Mouse (Mus musculus): ENCODE data around the gene Rcbtb2. TPM values are rescaled to one million over a fixed set of nuclear protein-coding genes. Genes with fewer than 3 reads are reported as not detected.

Rcbtb2 gene
- total and polyA plus RNA-seq, 3 experiments: 34.1 to 49.0 (median 36.9) TPM

GRCm38 (mm10) chr14:73237848-73238321 lies 115.0 kb downstream of the Rcbtb2 start, which contains the start of gene Lpar6 (continued):
- TF ChIP-seq GABPA (IDR thresholded peaks at IDR 0.05; ENCODE audit: insufficient replicate concordance, low read depth, low read length) (no peak), CTCF (conservative IDR thresholded peaks at IDR 0.05 in 1 of 2, IDR thresholded peaks at IDR 0.05 in 1 of 2; ENCODE audit: low read depth in 2 of 2, low read length in 2 of 2) (no peak), RAD21 (IDR thresholded peaks at IDR 0.05; ENCODE audit: low read depth, low read length) (no peak), USF2 (conservative IDR thresholded peaks at IDR 0.05; ENCODE audit: low read depth, low read length) (no peak), BHLHE40 (IDR thresholded peaks at IDR 0.05; ENCODE audit: low read depth, low read length) (no peak), MAZ (IDR thresholded peaks at IDR 0.05; ENCODE audit: low read depth, low read length) (no peak), JUND (conservative IDR thresholded peaks at IDR 0.05; ENCODE audit: low read depth, low read length) (0 out of 2 replicates have a peak, but pooled peaks have one; percentile 14), UBTF (IDR thresholded peaks at IDR 0.05; ENCODE audit: low read depth, low read length) (no peak), MXI1 (IDR thresholded peaks at IDR 0.05; ENCODE audit: low read depth, low read length) (peak; percentile 69), POLR2A (IDR thresholded peaks at IDR 0.05; ENCODE audit: low read depth, low read length) (peak; percentile 78), SIN3A (IDR thresholded peaks at IDR 0.05; ENCODE audit: low read length) (peak; percentile 34; the same call in 1 of the 2 replicates), EP300 (IDR thresholded peaks at IDR 0.05; ENCODE audit: low read length) (no peak), TCF12 (IDR thresholded peaks at IDR 0.05; ENCODE audit: low read depth, low read length) (peak; percentile 51; the same call in 1 of the 2 replicates), IRF4 (IDR thresholded peaks at IDR 0.05; ENCODE audit: low read depth, low read length) (no peak), PAX5 (IDR thresholded peaks at IDR 0.05; ENCODE audit: low read length) (no peak), MEF2A (IDR thresholded peaks at IDR 0.05; ENCODE audit: borderline replicate concordance, low read depth, low read length) (0 out of 2 replicates have a peak, but pooled peaks have one; percentile 51), JUN (IDR thresholded peaks at IDR 0.05; ENCODE audit: insufficient read depth, low read depth, low read length) (no peak), ETS1 (conservative IDR thresholded peaks at IDR 0.05; ENCODE audit: low read depth, low read length) (0 out of 2 replicates have a peak, but pooled peaks have one; percentile 56), MAFK (IDR thresholded peaks at IDR 0.05; ENCODE audit: insufficient replicate concordance, low read length) (no peak), TBP (conservative IDR thresholded peaks at IDR 0.05; ENCODE audit: low read depth, low read length) (peak; percentile 85), MYC (IDR thresholded peaks at IDR 0.05; ENCODE audit: low read depth, low read length) (no peak)

DNA sequence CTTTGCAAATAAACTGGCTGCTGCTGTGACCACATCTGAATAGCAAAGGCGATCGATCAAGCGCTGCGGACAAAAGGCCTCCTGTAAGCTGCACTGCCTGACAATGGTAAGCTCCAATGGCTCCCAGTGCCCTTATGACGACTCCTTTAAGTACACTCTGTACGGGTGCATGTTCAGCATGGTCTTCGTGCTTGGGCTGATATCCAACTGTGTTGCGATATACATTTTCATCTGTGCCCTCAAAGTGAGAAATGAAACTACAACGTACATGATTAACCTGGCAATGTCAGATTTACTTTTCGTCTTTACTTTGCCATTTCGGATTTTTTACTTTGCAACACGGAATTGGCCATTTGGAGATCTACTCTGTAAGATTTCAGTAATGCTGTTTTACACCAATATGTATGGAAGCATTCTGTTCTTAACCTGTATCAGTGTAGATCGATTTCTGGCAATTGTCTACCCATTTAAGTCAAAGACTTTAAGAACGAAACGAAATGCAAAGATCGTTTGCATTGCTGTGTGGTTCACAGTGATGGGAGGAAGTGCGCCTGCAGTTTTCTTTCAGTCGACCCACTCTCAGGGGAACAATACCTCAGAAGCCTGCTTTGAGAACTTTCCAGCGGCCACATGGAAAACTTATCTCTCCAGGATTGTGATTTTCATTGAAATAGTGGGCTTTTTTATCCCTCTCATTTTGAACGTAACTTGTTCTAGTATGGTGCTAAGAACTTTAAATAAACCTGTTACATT lies 115.8 kb downstream of the Rcbtb2 start:
- in situ Hi-C loops (cut with MboI; ENCODE audit: low pct_ligation_motif_present, low pct_unique_long_range_greater_than_20kb, low sequenced_read_pairs) (loop anchor here (10.0 kb wide), 2 partner anchors 64 to 104 kb away; no protein-coding TSS in a partner anchor), dilution Hi-C loops (cut with MboI; ENCODE audit: extremely low pct_ligation_motif_present, extremely low pct_unique_long_range_greater_than_20kb, low sequenced_read_pairs) (no loop called here)
- H3K4me1 ChIP-seq (ENCODE audit: control insufficient read depth in 1 of 2, insufficient read depth in 2 of 2): peaks cover 0 to 21% of the 10 kb centered on the region in 2 experiments; a peak in 2 of 4 replicates
- H3K9ac ChIP-seq (ENCODE audit: insufficient read depth, low read depth): peak overlapping the region; percentile 55
- H3K27me3 ChIP-seq (replicated peaks): no peaks in the 10 kb centered on the region
- H3K36me3 ChIP-seq (replicated peaks in 1 of 2; ENCODE audit: control insufficient read depth in 1 of 2, insufficient read depth in 1 of 2, low read length in 1 of 2): peaks cover 0 to 8% of the 10 kb centered on the region in 2 experiments
- H3K4me3 ChIP-seq (replicated peaks in 1 of 3; ENCODE audit: low read depth in 2 of 3, low read length in 2 of 3, poor library complexity in 1 of 3): peak overlapping the region; percentile 59 to 93 (median 66)
- peak overlapping the region; percentile 26 for H3K27ac ChIP-seq (ENCODE audit: insufficient read depth, low read depth)
- peaks cover 3% of the 10 kb centered on the region for H3K79me2 ChIP-seq (replicated peaks; ENCODE audit: control insufficient read depth, extremely low read depth, insufficient read depth, poor library complexity, severe bottlenecking)
- H3K9me3 ChIP-seq (replicated peaks; ENCODE audit: low read length): peaks cover 2% of the 10 kb centered on the region
- DNase-seq (ENCODE audit: extremely low read depth): peak; percentile 55
- H3K4me2 ChIP-seq (ENCODE audit: insufficient read depth, low read depth, poor library complexity, severe bottlenecking): peak overlapping the region; percentile 41; the same call in 1 of the 2 replicates
- TF ChIP-seq ZMIZ1 (IDR thresholded peaks at IDR 0.05; ENCODE audit: low read depth, low read length) (peak; percentile 23; the same call in 1 of the 2 replicates), USF1 (IDR thresholded peaks at IDR 0.05; ENCODE audit: low read depth, low read length) (no peak), JUN (IDR thresholded peaks at IDR 0.05; ENCODE audit: insufficient read depth, low read depth, low read length) (no peak), NRF1 (IDR thresholded peaks at IDR 0.05; ENCODE audit: low read depth, low read length) (no peak), MAZ (IDR thresholded peaks at IDR 0.05; ENCODE audit: low read depth, low read length) (0 out of 2 replicates have a peak, but pooled peaks have one; percentile 28), MEF2A (IDR thresholded peaks at IDR 0.05; ENCODE audit: borderline replicate concordance, low read depth, low read length) (peak; percentile 43; the same call in 1 of the 2 replicates), RAD21 (IDR thresholded peaks at IDR 0.05; ENCODE audit: low read depth, low read length) (no peak), SMC3 (IDR thresholded peaks at IDR 0.05; ENCODE audit: low read depth, low read length) (no peak), MYC (IDR thresholded peaks at IDR 0.05; ENCODE audit: low read depth, low read length) (peak; percentile 60; the same call in 1 of the 2 replicates), CHD1 (IDR thresholded peaks at IDR 0.05; ENCODE audit: low read depth, low read length) (peak; percentile 85), KAT2A (IDR thresholded peaks at IDR 0.05; ENCODE audit: insufficient replicate concordance, low read length) (0 out of 2 replicates have a peak, but pooled peaks have one; percentile 33), BHLHE40 (IDR thresholded peaks at IDR 0.05; ENCODE audit: low read depth, low read length) (0 out of 2 replicates have a peak, but pooled peaks have one; percentile 24), UBTF (IDR thresholded peaks at IDR 0.05; ENCODE audit: low read depth, low read length) (peak; percentile 89), HCFC1 (IDR thresholded peaks at IDR 0.05; ENCODE audit: low read depth, low read length) (0 out of 2 replicates have a peak, but pooled peaks have one; percentile 35), RCOR1 (conservative IDR thresholded peaks at IDR 0.05; ENCODE audit: low read depth, low read length) (no peak), PAX5 (IDR thresholded peaks at IDR 0.05; ENCODE audit: low read length) (no peak), NELFE (IDR thresholded peaks at IDR 0.05; ENCODE audit: low read depth, low read length) (no peak), IRF4 (IDR thresholded peaks at IDR 0.05; ENCODE audit: low read depth, low read length) (no peak), CTCF (conservative IDR thresholded peaks at IDR 0.05 in 1 of 2, IDR thresholded peaks at IDR 0.05 in 1 of 2; ENCODE audit: low read depth in 2 of 2, low read length in 2 of 2) (no peak), SIN3A (IDR thresholded peaks at IDR 0.05; ENCODE audit: low read length) (peak; percentile 21; the same call in 1 of the 2 replicates), TCF12 (IDR thresholded peaks at IDR 0.05; ENCODE audit: low read depth, low read length) (peak; percentile 50; the same call in 1 of the 2 replicates), POLR2A (IDR thresholded peaks at IDR 0.05; ENCODE audit: low read depth, low read length) (no peak), JUND (conservative IDR thresholded peaks at IDR 0.05; ENCODE audit: low read depth, low read length) (0 out of 2 replicates have a peak, but pooled peaks have one; percentile 12), ETS1 (conservative IDR thresholded peaks at IDR 0.05; ENCODE audit: low read depth, low read length) (peak; percentile 51; the same call in 1 of the 2 replicates)

Measured in CH12.LX (cell line).